Mouse (Mus musculus) c-Kit-positive CD71-positive TER-119-positive erythroid progenitor cells, embryonic 14.5 days (primary cell): Measurements from ENCODE around the gene Ccdc6.
"Not testable (repeated sequence)": the region's sequence is repeated elsewhere in the genome, so short reads cannot be mapped to it uniquely, and the experiment has no call there.

Source experiments
- DNase-seq: peaks from one replicate; pipeline ENCODE4 v3.0.0-alpha.2; 2013; ENCODE audit warnings: low spot score

Gene Ccdc6

DNA sequence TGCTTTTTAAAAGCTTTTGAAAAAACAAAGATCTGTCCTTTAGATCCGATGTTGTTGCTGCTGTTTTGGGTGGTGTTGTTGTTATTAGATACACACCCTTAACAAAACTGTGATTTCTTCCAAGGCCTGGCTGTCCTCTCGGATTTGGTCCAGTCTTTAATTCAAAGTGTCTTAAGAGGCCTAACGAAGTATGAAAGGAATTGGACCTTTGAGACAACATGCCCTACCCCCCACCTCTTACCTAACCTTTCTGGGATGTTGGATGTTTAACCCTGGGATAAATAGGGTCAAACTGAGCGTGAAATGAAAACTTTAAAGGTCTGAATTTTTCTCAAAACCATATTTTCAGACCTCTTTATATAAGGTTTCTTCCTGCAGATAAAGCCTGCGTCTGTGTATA, 124.0 kb downstream of the Ccdc6 start:
- no peak for DNase-seq

DNA sequence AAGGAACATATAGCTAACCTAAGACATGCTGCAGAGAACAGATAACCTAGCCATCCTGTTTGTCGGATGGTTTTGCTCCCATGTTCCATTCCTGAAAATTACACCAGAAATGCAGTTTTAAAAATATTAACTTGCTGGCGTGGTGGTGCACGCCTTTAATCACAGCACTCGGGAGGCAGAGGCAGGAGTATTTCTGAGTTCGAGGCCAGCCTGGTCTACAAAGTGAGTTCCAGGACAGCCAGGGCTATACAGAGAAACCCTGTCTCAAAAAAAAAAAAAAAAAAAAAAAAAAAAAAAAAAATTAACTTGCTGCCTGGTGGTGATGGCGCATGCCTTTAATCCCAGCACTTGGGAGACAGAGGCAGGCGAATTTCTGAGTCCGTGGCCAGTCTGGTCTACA, 125.3 kb downstream of the Ccdc6 start:
- DNase-seq, result not testable (repeated sequence)

DNA sequence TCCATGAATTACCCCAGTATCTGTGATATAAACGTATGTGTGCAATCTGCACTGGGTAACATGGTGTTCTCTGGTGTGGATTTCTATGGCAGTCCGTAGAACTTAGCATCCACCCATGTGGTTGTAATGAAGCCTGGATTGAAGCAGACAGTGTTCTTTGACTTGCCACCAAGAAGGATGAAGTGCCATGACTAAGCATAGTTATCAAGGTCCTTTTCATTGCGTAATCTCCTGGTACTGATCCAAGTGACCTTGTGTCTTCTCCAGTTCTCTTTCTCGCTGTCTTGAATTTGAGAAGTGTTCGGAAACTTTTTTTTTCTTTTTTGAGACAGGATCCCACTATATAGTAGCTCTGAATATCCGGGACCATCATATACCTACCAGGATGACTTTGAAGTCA, 127.7 kb downstream of the Ccdc6 start:
- no peak for DNase-seq

DNA sequence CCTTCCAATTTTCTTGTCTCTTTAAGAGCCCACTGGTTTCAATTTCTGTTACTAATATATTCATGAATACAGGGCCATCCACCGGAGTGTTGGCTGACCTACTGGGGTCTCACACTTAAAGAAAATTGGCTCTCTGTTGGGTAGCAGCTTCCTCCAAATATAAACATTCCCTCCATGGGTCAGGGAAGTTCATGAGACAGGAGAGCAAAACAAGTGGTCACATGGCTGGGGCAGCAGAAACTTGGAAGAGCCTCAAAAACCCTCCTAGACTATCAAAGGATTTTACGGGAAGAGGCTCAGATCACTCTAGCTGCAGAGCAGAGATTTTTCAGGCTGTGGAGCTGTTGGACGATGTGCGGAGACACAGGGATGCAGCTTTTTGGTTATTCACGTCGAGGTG, 128.8 kb downstream of the Ccdc6 start:
- DNase-seq, result no peak

DNA sequence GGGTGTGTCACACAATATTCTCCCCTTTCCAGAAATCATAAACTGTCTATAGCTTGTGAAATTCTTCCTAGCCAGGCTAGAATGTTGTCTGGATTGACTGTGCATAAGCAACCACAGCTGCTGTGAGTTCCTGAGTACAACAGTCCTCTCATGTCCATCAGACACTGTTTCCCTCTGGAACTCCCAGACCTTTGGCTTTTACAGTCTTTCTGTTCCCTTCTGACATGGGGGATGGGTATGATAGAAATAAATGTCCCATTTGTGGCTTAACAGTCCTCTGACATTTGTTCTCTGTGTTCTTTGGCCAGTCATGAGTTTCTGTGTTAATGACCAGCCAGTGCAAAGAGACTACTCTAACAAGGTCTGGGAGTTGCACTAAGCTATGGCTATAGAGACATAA, 129.7 kb downstream of the Ccdc6 start:
- no peak for DNase-seq

DNA sequence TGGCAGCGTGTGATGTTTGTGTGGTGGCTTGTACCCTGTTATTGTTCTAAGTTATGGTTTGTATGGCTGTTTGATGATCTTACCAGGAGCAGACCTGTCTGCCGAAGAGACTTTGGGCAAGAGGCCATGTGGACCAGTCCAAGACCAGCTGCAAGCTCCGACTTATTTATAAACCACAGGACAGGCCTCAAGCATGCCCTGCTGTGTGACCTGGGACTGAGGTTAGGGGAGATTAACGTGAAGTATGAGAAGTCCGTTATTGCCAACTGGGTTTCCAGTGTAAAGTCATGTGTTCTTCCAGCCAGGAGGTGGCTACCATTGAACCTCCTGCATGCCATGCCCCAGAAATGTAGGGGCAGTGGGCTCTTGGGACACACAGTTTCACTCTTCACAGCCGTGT, 133.4 kb downstream of the Ccdc6 start:
- DNase-seq, result no peak

DNA sequence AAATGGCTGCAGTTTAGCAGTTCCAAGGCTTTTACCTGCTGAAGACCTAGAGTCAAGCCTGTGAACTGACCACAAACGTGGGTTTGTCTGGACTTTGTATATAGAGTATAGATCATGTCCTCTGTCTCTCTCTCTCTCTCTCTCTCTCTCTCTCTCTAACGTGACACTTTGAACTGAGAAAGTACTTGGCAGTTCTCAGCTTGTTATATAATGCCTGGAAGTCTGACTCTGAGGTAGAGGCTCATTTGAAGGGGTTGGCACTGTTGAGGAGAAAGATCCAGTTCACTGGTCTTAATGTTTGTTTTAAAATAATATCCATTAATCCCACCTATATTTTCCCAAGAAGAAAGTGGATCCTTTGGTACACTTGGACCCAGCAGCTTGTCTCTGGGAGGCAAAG, 141.0 kb downstream of the Ccdc6 start:
- no peak for DNase-seq
